Mouse (Mus musculus): ENCODE measurements around the gene Plagl2. TPM values are rescaled to one million over a fixed set of nuclear protein-coding genes. Genes with fewer than 3 reads are reported as not detected.

The Plagl2 gene
- 13.7 TPM for polyA plus RNA-seq (2017; shearing (Covaris generic))

GRCm38 (mm10) chr2:153241250-153242014, at the start of gene Plagl2, which contains the start of gene Pofut1:
Gene Plagl2, minus strand, starts transcription at chr2:153241426.
Gene Pofut1, plus strand, starts transcription at chr2:153241533.

GRCm38 (mm10) chr2:153224946-153225594, 16.2 kb downstream of the Plagl2 start, which contains the start of gene Tspyl3:
Gene Tspyl3, minus strand, starts transcription at chr2:153225441.

Other genes with a start within 250 kb of the Plagl2 start
- gene Pdrg1, start 226.0 kb downstream of the Plagl2 start, polyA plus RNA-seq (2017; shearing (Covaris generic)): 200 TPM
- gene Xkr7, start 209.6 kb downstream of the Plagl2 start, polyA plus RNA-seq (2017; shearing (Covaris generic)): not detected
- gene Ccm2l, start 175.5 kb downstream of the Plagl2 start, polyA plus RNA-seq (2017; shearing (Covaris generic)): not detected
- gene Hck, start 133.0 kb downstream of the Plagl2 start, polyA plus RNA-seq (2017; shearing (Covaris generic)): 0.77 TPM
- 71.9 TPM for gene Tm9sf4, start 80.1 kb downstream of the Plagl2 start, polyA plus RNA-seq (2017; shearing (Covaris generic))
- gene Tspyl3, start 16.0 kb downstream of the Plagl2 start, polyA plus RNA-seq (2017; shearing (Covaris generic)): 41.5 TPM
- gene Pofut1, start 107 bp upstream of the Plagl2 start, polyA plus RNA-seq (2017; shearing (Covaris generic)): 23.5 TPM
- gene Kif3b, start 50.0 kb upstream of the Plagl2 start, polyA plus RNA-seq (2017; shearing (Covaris generic)): 26.7 TPM
- gene Asxl1, start 104.4 kb upstream of the Plagl2 start, polyA plus RNA-seq (2017; shearing (Covaris generic)): 14.9 TPM

All from CD4-positive, CD25-positive, alpha-beta regulatory T cell, adult 9 weeks (primary cell).